Mouse (Mus musculus): Measurements from ENCODE around the gene Trim2.

GRCm38 (mm10) chr3:84302273-84302672, 4.4 kb downstream of the Trim2 start:
- peak; percentile 45; the same call in 1 of the 2 replicates for TF ChIP-seq CTCF (IDR thresholded peaks at IDR 0.05; ENCODE audit: control insufficient read depth, insufficient read depth, low read length)
- no peak for TF ChIP-seq POLR2A (IDR thresholded peaks at IDR 0.05; ENCODE audit: borderline replicate concordance, control insufficient read depth, low read depth, low read length)

All from bone marrow, adult 2 months (tissue).